Mouse (Mus musculus) forebrain, postnatal 0 days (tissue): ENCODE measurements around the gene Tulp3. TPM values are rescaled to one million over a fixed set of nuclear protein-coding genes. Genes with fewer than 3 reads are reported as not detected.
A peak's percentile ranks its signal among the peaks of the same experiment; 100 is the strongest.
"Not testable (repeated sequence)": the region's sequence is repeated elsewhere in the genome, so short reads cannot be mapped to it uniquely, and the experiment has no call there.

Source experiments
- ATAC-seq: fragments of 200-750 bp; cut with Nextera tagmentation; 2 replicates; pipeline ENCODE4 v1.8.0; 2017; ENCODE audit warnings: mild to moderate bottlenecking, moderate library complexity
- DNase-seq: peaks from one replicate; pipeline ENCODE4 v3.0.0-alpha.2; 2015
- H3K27ac ChIP-seq: fragments of 300-500 bp; sonication (generic); 2 replicates; pipeline ENCODE4 v1.5.1; 2014; ENCODE audit warnings: low read depth, mild to moderate bottlenecking, antibody characterized with exemption, low read length, moderate library complexity, mixed read lengths
- H3K27me3 ChIP-seq: fragments of 300-500 bp; sonication (generic); 2 replicates; pipeline ENCODE4 v1.6.1; 2014; ENCODE audit warnings: mild to moderate bottlenecking, low read length, mixed read lengths; ENCODE audit not compliant: insufficient read depth
- H3K36me3 ChIP-seq: fragments of 300-500 bp; sonication (generic); 2 replicates; pipeline ENCODE4 v1.6.1; 2014; ENCODE audit warnings: mild to moderate bottlenecking, moderate library complexity; ENCODE audit not compliant: insufficient read depth
- H3K4me1 ChIP-seq: fragments of 300-500 bp; sonication (generic); 2 replicates; pipeline ENCODE4 v1.6.1; 2014; ENCODE audit warnings: antibody characterized with exemption; ENCODE audit not compliant: insufficient read depth
- H3K4me2 ChIP-seq: fragments of 300-500 bp; sonication (generic); 2 replicates; pipeline ENCODE4 v1.6.1; 2014; ENCODE audit warnings: low read depth, mild to moderate bottlenecking, moderate library complexity
- H3K4me3 ChIP-seq: fragments of 300-500 bp; sonication (generic); 2 replicates; pipeline ENCODE4 v1.5.1; 2014; ENCODE audit warnings: low read depth, low read length, mixed read lengths
- H3K9ac ChIP-seq: fragments of 300-500 bp; sonication (generic); 2 replicates; pipeline ENCODE4 v1.6.1; 2014; ENCODE audit warnings: mild to moderate bottlenecking
- H3K9me3 ChIP-seq: fragments of 300-500 bp; sonication (generic); 2 replicates; pipeline ENCODE4 v1.6.1; 2016; ENCODE audit warnings: low read length
- CTCF ChIP-seq: sonication (generic); IDR thresholded peaks from 2 replicates; pipeline ENCODE4 v1.5.1; 2016; ENCODE audit warnings: antibody characterized with exemption, control low read depth, low read depth
- WGBS: fragments of 180-500 bp; shearing (Covaris S2); extraction: QIAGEN DNeasy Blood & Tissue Kit; methylation state at CpG from one replicate; pipeline ENCODE4 v1.1.7; 2014; 5-methylcytosine and 5-hydroxymethylcytosine counted together
- polyA plus RNA-seq: library from polyadenylated mRNA; unstranded; fragments of >200 nt; fragmentation: Nextera tagmentation; extraction: Ambion mirVana; gene quantifications from 2 replicates; pipeline ENCODE4 v1.2.1, GENCODE M21; 2015
- total RNA-seq: library from RNA; depleted of rRNA; stranded (reverse); fragments of >200 nt; gene quantifications from 2 replicates; pipeline ENCODE4 v1.2.3, GENCODE M21; 2014

Gene Tulp3
- total and polyA plus RNA-seq, 2 experiments from 2014 or later = 11.0 to 13.5 TPM

DNA sequence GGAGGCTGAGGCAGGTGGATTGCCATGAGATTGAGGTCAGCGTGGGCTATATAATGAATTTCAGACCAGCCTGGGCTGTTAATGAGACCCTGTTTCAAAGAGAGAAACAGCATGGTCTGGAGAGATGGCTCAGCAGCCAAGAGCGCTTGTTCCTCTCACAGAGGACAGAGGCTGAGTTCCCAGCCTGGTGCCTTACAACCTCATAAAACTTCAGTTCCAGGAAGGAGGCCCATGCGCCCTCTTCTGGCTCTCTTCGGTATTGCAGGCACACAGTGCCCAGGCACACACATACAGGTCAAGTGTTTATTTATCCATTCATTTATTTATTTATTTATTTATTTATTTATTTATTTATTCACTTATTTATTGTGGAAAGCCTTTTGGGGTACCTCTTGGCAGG is 47.3 kb downstream of the Tulp3 start:
- Histone ChIP-seq H3K4me1 (no peaks in the 10 kb centered on the region), H3K4me3 (no peak overlapping the region), H3K36me3 (no peaks in the 10 kb centered on the region), H3K4me2 (no peak overlapping the region), H3K27me3 (no peaks in the 10 kb centered on the region), H3K9me3 (no peaks in the 10 kb centered on the region), H3K27ac (no peak overlapping the region), H3K9ac (no peak overlapping the region)
- WGBS = 22% methylated on average over 4 of the region's 4 CpGs
- DNase-seq (peak; percentile 63), ATAC-seq (peak; percentile 27; the same call in 1 of the 2 replicates)
- peak; percentile 79 for TF ChIP-seq CTCF

DNA sequence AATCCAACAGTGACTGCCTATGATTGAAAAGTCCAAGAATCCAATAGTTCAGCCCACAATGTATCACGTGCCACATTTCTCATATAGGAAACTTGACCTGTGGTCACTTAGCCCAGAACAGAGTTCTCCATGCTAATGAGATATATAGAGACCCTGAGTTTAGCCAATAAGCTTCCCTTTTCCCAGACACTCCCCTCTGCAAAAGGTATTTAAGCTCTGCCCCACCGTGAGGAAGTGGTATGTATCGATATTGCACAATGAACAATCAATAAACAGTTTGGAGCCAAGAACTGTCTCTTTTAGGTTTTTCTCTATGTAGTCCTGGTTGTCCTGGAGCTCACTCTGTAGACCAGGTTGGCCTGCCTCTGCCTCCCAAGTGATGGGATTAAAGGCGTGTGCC is 50.9 kb downstream of the Tulp3 start:
- Histone ChIP-seq H3K4me1 (no peaks in the 10 kb centered on the region), H3K9me3 (no peaks in the 10 kb centered on the region), H3K9ac (no peak overlapping the region), H3K4me3 (no peak overlapping the region), H3K36me3 (no peaks in the 10 kb centered on the region), H3K27me3 (peaks cover 19% of the 10 kb centered on the region), H3K4me2 (no peak overlapping the region), H3K27ac (no peak overlapping the region)
- no peak for TF ChIP-seq CTCF
- DNase-seq (no peak), ATAC-seq (no peak)
- WGBS = 84% methylated on average over 4 of the region's 4 CpGs

DNA sequence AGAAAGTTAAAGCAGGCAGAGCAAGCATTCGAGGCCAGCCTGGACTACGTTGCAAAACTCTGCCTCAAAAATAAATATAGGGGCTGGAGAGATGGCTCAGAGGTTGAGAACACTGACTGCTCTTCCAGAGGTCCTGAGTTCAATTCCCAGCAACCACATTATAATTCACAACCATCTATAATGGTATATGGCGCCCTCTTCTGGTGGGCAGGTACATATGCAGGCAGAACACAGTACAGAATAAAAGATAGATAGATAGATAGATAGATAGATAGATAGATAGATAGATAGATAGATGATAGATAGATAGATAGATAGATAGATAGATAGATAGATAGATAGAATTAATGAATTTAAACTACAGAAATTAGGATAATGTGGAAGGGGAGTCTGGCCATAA is 53.0 kb downstream of the Tulp3 start:
- not testable (repeated sequence) for H3K36me3 ChIP-seq, H3K9ac ChIP-seq, H3K4me1 ChIP-seq, H3K4me2 ChIP-seq, H3K27ac ChIP-seq, DNase-seq, H3K4me3 ChIP-seq, ATAC-seq, H3K9me3 ChIP-seq
- 76% methylated on average over 3 of the region's 3 CpGs for WGBS
- H3K27me3 ChIP-seq = peaks cover 38% of the 10 kb centered on the region

DNA sequence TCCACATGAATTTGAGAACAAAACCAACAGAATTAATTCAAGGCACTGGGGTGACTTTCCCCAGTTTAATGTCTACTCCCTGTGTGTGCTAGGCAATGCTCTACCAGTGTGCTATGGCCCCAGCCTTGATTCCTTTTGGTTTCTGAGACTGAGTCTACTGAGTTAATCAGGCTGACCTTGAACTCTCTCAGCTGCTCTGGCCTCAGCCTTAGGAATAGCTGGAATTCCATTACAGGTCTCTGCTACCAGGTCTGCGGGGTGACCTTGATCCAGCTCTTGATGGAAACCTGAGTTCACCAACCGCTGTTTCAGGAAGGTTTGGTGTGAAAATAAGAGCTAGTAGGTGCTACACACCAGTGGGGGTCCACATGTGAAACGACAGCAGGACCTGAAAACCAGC is 53.8 kb downstream of the Tulp3 start:
- DNase-seq (no peak), ATAC-seq (no peak)
- Histone ChIP-seq H3K9ac (no peak overlapping the region), H3K4me2 (no peak overlapping the region), H3K27ac (no peak overlapping the region), H3K4me1 (no peaks in the 10 kb centered on the region), H3K4me3 (no peak overlapping the region), H3K36me3 (no peaks in the 10 kb centered on the region), H3K27me3 (peaks cover 39% of the 10 kb centered on the region), H3K9me3 (no peaks in the 10 kb centered on the region)
- WGBS = 88% methylated on average over 3 of the region's 3 CpGs
- no peak for TF ChIP-seq CTCF

DNA sequence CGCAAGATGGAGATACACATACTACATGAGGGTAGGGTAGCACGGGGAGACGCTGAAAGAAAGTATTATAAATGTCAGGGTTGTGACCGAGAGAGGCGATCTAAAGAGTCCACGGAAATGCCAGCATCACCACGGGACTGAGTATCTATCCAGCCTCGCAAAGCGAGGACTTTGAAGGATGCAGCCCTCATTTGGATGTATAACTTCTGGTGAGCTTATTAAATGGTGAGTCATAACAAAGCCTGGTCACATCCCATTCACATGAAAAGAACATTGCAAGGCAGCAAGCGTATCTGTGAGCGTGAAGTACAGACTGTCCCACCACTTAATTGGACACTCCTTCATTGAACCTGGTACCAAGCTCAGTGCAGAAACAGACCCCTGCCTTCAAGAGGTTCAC is 54.2 kb downstream of the Tulp3 start:
- H3K4me1 ChIP-seq = no peaks in the 10 kb centered on the region
- H3K4me3 ChIP-seq = 0 out of 2 replicates have a peak overlapping the region, but pooled peaks have one; percentile 61
- no peak for TF ChIP-seq CTCF
- no peak overlapping the region for H3K27ac ChIP-seq
- no peak overlapping the region for H3K9ac ChIP-seq
- H3K9me3 ChIP-seq = no peaks in the 10 kb centered on the region
- no peak overlapping the region for H3K4me2 ChIP-seq
- ATAC-seq (no peak), DNase-seq (no peak)
- peaks cover 39% of the 10 kb centered on the region for H3K27me3 ChIP-seq
- no peaks in the 10 kb centered on the region for H3K36me3 ChIP-seq
- WGBS = 43% methylated on average over 11 of the region's 11 CpGs

DNA sequence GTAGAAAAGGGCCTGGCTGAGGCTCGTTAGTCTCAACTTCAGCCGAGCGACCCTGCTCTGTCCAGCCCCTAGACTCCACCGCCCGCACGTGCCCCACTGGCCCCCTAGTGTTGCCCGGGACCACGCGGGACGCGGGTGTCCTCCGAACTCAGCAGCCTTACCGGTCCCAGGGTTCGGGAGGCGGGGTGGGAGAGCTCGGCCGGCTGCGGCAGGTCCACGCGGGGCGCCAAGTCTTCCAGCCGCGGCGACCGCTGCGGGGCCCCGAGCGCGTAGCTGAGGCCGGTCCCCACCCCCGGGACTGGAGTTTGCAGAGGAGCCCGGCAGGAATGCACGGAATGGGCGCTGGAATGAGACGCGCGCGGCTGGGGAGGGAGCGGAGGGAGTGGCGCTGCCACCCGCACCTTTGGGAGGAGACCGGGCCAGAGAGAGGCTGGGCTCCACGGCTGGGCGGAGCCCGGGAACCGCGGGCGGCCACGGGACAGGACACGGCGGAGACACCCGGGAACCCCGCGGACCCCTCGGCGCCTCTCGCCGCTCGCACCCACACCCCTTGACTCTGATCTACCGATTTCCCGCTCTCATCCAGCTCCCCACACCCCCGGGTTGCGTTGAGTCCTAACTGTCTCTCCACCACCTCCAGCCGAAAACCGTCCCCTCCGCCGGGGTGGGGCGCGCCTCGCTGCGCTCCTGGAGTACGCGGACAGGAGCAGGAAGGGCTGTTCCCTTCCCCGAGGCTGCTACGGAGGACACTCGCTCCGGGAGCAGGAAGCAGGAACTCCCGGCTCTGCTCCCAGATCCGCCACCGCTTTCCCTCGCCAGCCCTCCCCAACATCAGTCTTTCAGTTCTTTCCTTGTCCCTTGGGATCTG is 55.3 kb downstream of the Tulp3 start, which contains the start of gene Tead4:
TSS of gene Tead4 (minus strand) at position 690 of the 868 bp plus-strand sequence.
- H3K4me2 ChIP-seq = peak within 1 kb of the TSS; percentile 100
- H3K27me3 ChIP-seq = peaks cover 39% of the 10 kb centered on the region
- no peaks in the 10 kb centered on the region for H3K36me3 ChIP-seq
- H3K9me3 ChIP-seq = no peaks in the 10 kb centered on the region
- H3K4me1 ChIP-seq = no peaks in the 10 kb centered on the region
- no peak within 1 kb of the TSS for H3K27ac ChIP-seq
- 4% methylated on average over 70 of the region's 81 CpGs for WGBS
- DNase-seq = peak; percentile 23
- peak within 1 kb of the TSS; percentile 46; the same call in 1 of the 2 replicates for H3K9ac ChIP-seq
- H3K4me3 ChIP-seq = peak within 1 kb of the TSS; percentile 61
- ATAC-seq = peak; percentile 58
- no peak for TF ChIP-seq CTCF
